Mouse (Mus musculus): ENCODE data around the gene 4931422A03Rik. TPM values are rescaled to one million over a fixed set of nuclear protein-coding genes. Genes with fewer than 3 reads are reported as not detected.
"Not testable (repeated sequence)": the region's sequence is repeated elsewhere in the genome, so short reads cannot be mapped to it uniquely, and the experiment has no call there.

4931422A03Rik gene
- polyA plus RNA-seq, 1 experiment, result 0.19 TPM

- Histone ChIP-seq H3K36me3 (ENCODE audit: control insufficient read depth, insufficient read depth) (no peaks in the 10 kb centered on the region), H3K79me2 (ENCODE audit: control insufficient read depth, insufficient read depth) (no peaks in the 10 kb centered on the region), H3K27me3 (ENCODE audit: control insufficient read depth, insufficient read depth, insufficient read length) (peaks cover 45% of the 10 kb centered on the region), H3K4me2 (ENCODE audit: low read depth) (no peak overlapping the region), H3K4me3 (no peak overlapping the region), H3ac (ENCODE audit: control insufficient read depth, insufficient read length) (no peak overlapping the region)
- TF ChIP-seq CEBPB (IDR thresholded peaks at IDR 0.05; ENCODE audit: insufficient read depth, poor library complexity, severe bottlenecking), result no peak
- TF ChIP-seq USF1 (IDR thresholded peaks at IDR 0.05; ENCODE audit: low read depth), result no peak
- no peak for TF ChIP-seq REST (IDR thresholded peaks at IDR 0.05; ENCODE audit: insufficient read depth, insufficient read length)
- TF ChIP-seq MAX (IDR thresholded peaks at IDR 0.05; ENCODE audit: low read depth), result no peak
- no peak for TF ChIP-seq E2F4 (IDR thresholded peaks at IDR 0.05; ENCODE audit: insufficient read depth)
- no peak for TF ChIP-seq TCF12 (IDR thresholded peaks at IDR 0.05; ENCODE audit: insufficient read depth, poor library complexity, severe bottlenecking)
- no peak for TF ChIP-seq MYOG (IDR thresholded peaks at IDR 0.05; ENCODE audit: control insufficient read depth in 1 of 3, insufficient read depth in 1 of 3, insufficient read length in 2 of 3, low read depth in 2 of 3)
- no peak for TF ChIP-seq MYOD1 (IDR thresholded peaks at IDR 0.05; ENCODE audit: control insufficient read depth in 1 of 3, insufficient read length in 2 of 3, low read depth in 2 of 3)
- no peak for TF ChIP-seq POLR2A (IDR thresholded peaks at IDR 0.05; ENCODE audit: insufficient read length, low read depth)
- no peak for TF ChIP-seq TCF3 (IDR thresholded peaks at IDR 0.05; ENCODE audit: insufficient read length, low read depth)
- TF ChIP-seq POLR2AphosphoS2 (IDR thresholded peaks at IDR 0.05; ENCODE audit: insufficient read length, low read depth), result no peak
- no peak for TF ChIP-seq SRF (IDR thresholded peaks at IDR 0.05; ENCODE audit: control insufficient read depth, insufficient read length, low read depth)
These were observed 35.4 kb downstream of the 4931422A03Rik start for GRCm38 (mm10) chr2:103992618-103993332.

- no peaks in the 10 kb centered on the region for H3K79me2 ChIP-seq (ENCODE audit: control insufficient read depth, insufficient read depth)
- no peaks in the 10 kb centered on the region for H3K36me3 ChIP-seq (ENCODE audit: control insufficient read depth, insufficient read depth)
- no peak overlapping the region for H3K4me2 ChIP-seq (ENCODE audit: low read depth)
- no peak for TF ChIP-seq MYOD1 (IDR thresholded peaks at IDR 0.05; ENCODE audit: control insufficient read depth in 1 of 3, insufficient read length in 2 of 3, low read depth in 2 of 3)
- no peak for TF ChIP-seq USF1 (IDR thresholded peaks at IDR 0.05; ENCODE audit: low read depth)
- no peak for TF ChIP-seq POLR2A (IDR thresholded peaks at IDR 0.05; ENCODE audit: insufficient read length, low read depth)
- TF ChIP-seq POLR2AphosphoS2 (IDR thresholded peaks at IDR 0.05; ENCODE audit: insufficient read length, low read depth), result no peak
- no peak for TF ChIP-seq TCF3 (IDR thresholded peaks at IDR 0.05; ENCODE audit: insufficient read length, low read depth)
- no peak for TF ChIP-seq TCF12 (IDR thresholded peaks at IDR 0.05; ENCODE audit: insufficient read depth, poor library complexity, severe bottlenecking)
- no peak for TF ChIP-seq MYOG (IDR thresholded peaks at IDR 0.05; ENCODE audit: control insufficient read depth in 1 of 3, insufficient read depth in 1 of 3, insufficient read length in 2 of 3, low read depth in 2 of 3)
- H3K27me3 ChIP-seq (ENCODE audit: control insufficient read depth, insufficient read depth, insufficient read length), result peaks cover 43% of the 10 kb centered on the region
- no peak overlapping the region for H3K4me3 ChIP-seq
- no peak overlapping the region for H3ac ChIP-seq (ENCODE audit: control insufficient read depth, insufficient read length)
These were observed 36.0 kb downstream of the 4931422A03Rik start for GRCm38 (mm10) chr2:103992162-103992561.

GRCm38 (mm10) chr2:103991303-103991702, 36.9 kb downstream of the 4931422A03Rik start:
- TF ChIP-seq MYOG (IDR thresholded peaks at IDR 0.05; ENCODE audit: control insufficient read depth in 1 of 3, insufficient read depth in 1 of 3, insufficient read length in 2 of 3, low read depth in 2 of 3), result no peak
- TF ChIP-seq USF1 (IDR thresholded peaks at IDR 0.05; ENCODE audit: low read depth), result no peak
- TF ChIP-seq TCF12 (IDR thresholded peaks at IDR 0.05; ENCODE audit: insufficient read depth, poor library complexity, severe bottlenecking), result no peak
- no peak for TF ChIP-seq MAX (IDR thresholded peaks at IDR 0.05; ENCODE audit: low read depth)
- no peak for TF ChIP-seq REST (IDR thresholded peaks at IDR 0.05; ENCODE audit: insufficient read depth, insufficient read length)
- no peaks in the 10 kb centered on the region for H3K36me3 ChIP-seq (ENCODE audit: control insufficient read depth, insufficient read depth)
- H3ac ChIP-seq (ENCODE audit: control insufficient read depth, insufficient read length), result no peak overlapping the region
- peaks cover 43% of the 10 kb centered on the region for H3K27me3 ChIP-seq (ENCODE audit: control insufficient read depth, insufficient read depth, insufficient read length)
- no peak overlapping the region for H3K4me3 ChIP-seq
- no peaks in the 10 kb centered on the region for H3K79me2 ChIP-seq (ENCODE audit: control insufficient read depth, insufficient read depth)
- no peak overlapping the region for H3K4me2 ChIP-seq (ENCODE audit: low read depth)

- no peak overlapping the region for H3ac ChIP-seq (ENCODE audit: control insufficient read depth, insufficient read length)
- no peak overlapping the region for H3K4me3 ChIP-seq
- no peaks in the 10 kb centered on the region for H3K36me3 ChIP-seq (ENCODE audit: control insufficient read depth, insufficient read depth)
- peaks cover 54% of the 10 kb centered on the region for H3K27me3 ChIP-seq (ENCODE audit: control insufficient read depth, insufficient read depth, insufficient read length)
- H3K79me2 ChIP-seq (ENCODE audit: control insufficient read depth, insufficient read depth), result no peaks in the 10 kb centered on the region
- no peak overlapping the region for H3K4me2 ChIP-seq (ENCODE audit: low read depth)
- TF ChIP-seq TCF3 (IDR thresholded peaks at IDR 0.05; ENCODE audit: insufficient read length, low read depth) (no peak), MAX (IDR thresholded peaks at IDR 0.05; ENCODE audit: low read depth) (no peak), USF1 (IDR thresholded peaks at IDR 0.05; ENCODE audit: low read depth) (no peak), SRF (IDR thresholded peaks at IDR 0.05; ENCODE audit: control insufficient read depth, insufficient read length, low read depth) (no peak), MYOG (IDR thresholded peaks at IDR 0.05; ENCODE audit: control insufficient read depth in 1 of 3, insufficient read depth in 1 of 3, insufficient read length in 2 of 3, low read depth in 2 of 3) (no peak), MYOD1 (IDR thresholded peaks at IDR 0.05; ENCODE audit: control insufficient read depth in 1 of 3, insufficient read length in 2 of 3, low read depth in 2 of 3) (no peak), E2F4 (IDR thresholded peaks at IDR 0.05; ENCODE audit: insufficient read depth) (no peak), CEBPB (IDR thresholded peaks at IDR 0.05; ENCODE audit: insufficient read depth, poor library complexity, severe bottlenecking) (no peak), TCF12 (IDR thresholded peaks at IDR 0.05; ENCODE audit: insufficient read depth, poor library complexity, severe bottlenecking) (no peak)
These were observed 38.4 kb downstream of the 4931422A03Rik start for GRCm38 (mm10) chr2:103989724-103990123.

GRCm38 (mm10) chr2:103987595-103987994, 40.6 kb downstream of the 4931422A03Rik start:
- not testable (repeated sequence) for H3K79me2 ChIP-seq (ENCODE audit: control insufficient read depth, insufficient read depth); H3K4me2 ChIP-seq (ENCODE audit: low read depth); H3K36me3 ChIP-seq (ENCODE audit: control insufficient read depth, insufficient read depth); H3ac ChIP-seq (ENCODE audit: control insufficient read depth, insufficient read length); H3K4me3 ChIP-seq
- H3K27me3 ChIP-seq (ENCODE audit: control insufficient read depth, insufficient read depth, insufficient read length), result peaks cover 58% of the 10 kb centered on the region

Data from myocyte (in vitro differentiated cells).